Mouse (Mus musculus) CH12.LX (cell line): ENCODE measurements around the gene Prr15.

Experiments used
- CTCF ChIP-seq, 2 experiments: IDR thresholded peaks in 1 of 2; conservative IDR thresholded peaks in 1 of 2; 2 replicates each; pipeline ENCODE4 v1.5.1; 2011 to 2012; ENCODE audit warnings: low read depth in 2 of 2, low read length in 2 of 2, improper control_type of control experiment in 1 of 2, inconsistent platforms in 1 of 2, mild to moderate bottlenecking in 1 of 2, moderate library complexity in 1 of 2
- MAZ ChIP-seq: IDR thresholded peaks from 2 replicates; pipeline ENCODE4 v1.6.1; 2012; ENCODE audit warnings: low read depth, mild to moderate bottlenecking, inconsistent platforms, low read length, improper control_type of control experiment, moderate library complexity
- POLR2A ChIP-seq: IDR thresholded peaks from 2 replicates; pipeline ENCODE4 v1.6.1; 2011; ENCODE audit warnings: low read depth, mild to moderate bottlenecking, improper control_type of control experiment, low read length
- TCF12 ChIP-seq: IDR thresholded peaks from 2 replicates; pipeline ENCODE4 v1.6.1; 2014; ENCODE audit warnings: low read depth, mild to moderate bottlenecking, inconsistent platforms, low read length, improper control_type of control experiment
- UBTF ChIP-seq: IDR thresholded peaks from 2 replicates; pipeline ENCODE4 v1.6.1; 2012; ENCODE audit warnings: low read depth, mild to moderate bottlenecking, inconsistent platforms, low read length, improper control_type of control experiment, moderate library complexity
- USF1 ChIP-seq: IDR thresholded peaks from 2 replicates; pipeline ENCODE4 v1.6.1; 2014; ENCODE audit warnings: low read depth, mild to moderate bottlenecking, inconsistent platforms, low read length, improper control_type of control experiment

- TF ChIP-seq CTCF (conservative IDR thresholded peaks at IDR 0.05 in 1 of 2, IDR thresholded peaks at IDR 0.05 in 1 of 2; ENCODE audit: low read depth in 2 of 2, low read length in 2 of 2) (no peak), POLR2A (no peak), UBTF (no peak), MAZ (no peak), USF1 (no peak), TCF12 (no peak)
Measured at GRCm38 (mm10) chr6:54379356-54379755, 53.7 kb downstream of the Prr15 start.
